Mouse (Mus musculus) G1E (cell line): Measurements from ENCODE around the gene Sox15. TPM values are rescaled to one million over a fixed set of nuclear protein-coding genes. Genes with fewer than 3 reads are reported as not detected.

Source experiments
- ATAC-seq: 2 replicates; pipeline ENCODE4 v1.8.0; 2016; ENCODE audit warnings: mild to moderate bottlenecking; ENCODE audit not compliant: insufficient number of reproducible peaks, poor library complexity, low FRiP score, severe bottlenecking; ENCODE audit errors: extremely low read depth
- DNase-seq: peaks from one replicate; pipeline ENCODE4 v3.0.0; 2012; ENCODE audit warnings: low spot score
- H3K27me3 ChIP-seq: 2 replicates; pipeline ENCODE4 v1.6.1; 2012; ENCODE audit warnings: mild to moderate bottlenecking, low read length, inconsistent platforms; ENCODE audit not compliant: insufficient read depth
- H3K36me3 ChIP-seq: replicated peaks from 2 replicates; pipeline ENCODE3; 2012; ENCODE audit warnings: mild to moderate bottlenecking, inconsistent platforms
- H3K4me1 ChIP-seq: 2 replicates; pipeline ENCODE4 v1.6.1; 2012; ENCODE audit warnings: low read depth, low read length, inconsistent platforms, mixed read lengths; ENCODE audit not compliant: insufficient read depth
- H3K4me3 ChIP-seq: 2 replicates; pipeline ENCODE4 v1.5.1; 2012; ENCODE audit warnings: low read depth, mild to moderate bottlenecking, inconsistent platforms, low read length, moderate library complexity, mixed read lengths
- H3K9me3 ChIP-seq: replicated peaks from 2 replicates; pipeline ENCODE4 v1.6.1; 2012; ENCODE audit warnings: inconsistent platforms
- CTCF ChIP-seq: IDR thresholded peaks from 2 replicates; pipeline ENCODE4 v1.5.1; 2012; ENCODE audit warnings: low read depth, low read length, inconsistent platforms, mixed read lengths
- GATA1 ChIP-seq: IDR thresholded peaks from 2 replicates; pipeline ENCODE4 v1.6.1; 2012; ENCODE audit warnings: borderline replicate concordance, low read length, inconsistent platforms, mixed read lengths
- GATA2 ChIP-seq: IDR thresholded peaks from 2 replicates; pipeline ENCODE4 v1.6.1; 2012; ENCODE audit warnings: low read depth, low read length, inconsistent platforms, borderline replicate concordance
- POLR2AphosphoS5 ChIP-seq: IDR thresholded peaks from 2 replicates; pipeline ENCODE4 v1.6.1; 2012; ENCODE audit warnings: low read depth, low read length, inconsistent platforms; ENCODE audit not compliant: insufficient replicate concordance
- TAL1 ChIP-seq: conservative IDR thresholded peaks from 2 replicates; pipeline ENCODE4 v1.6.1; 2012; ENCODE audit warnings: low read depth, low read length, inconsistent platforms, mixed read lengths
- polyA plus RNA-seq: library from polyadenylated mRNA; stranded (reverse); fragments of >175 nt; gene quantifications from 2 replicates; pipeline ENCODE4 v1.2.3, GENCODE M21; 2012
- total RNA-seq, 2 experiments: library from RNA; stranded (forward) in 1 of 2; stranded (reverse) in 1 of 2; fragments of 200-1000 nt in 1 of 2; fragments of >200 nt in 1 of 2; fragmentation: Nextera tagmentation in 1 of 2; gene quantifications; 2 replicates each; pipeline ENCODE4 v1.2.3; 2014 to 2017

Sox15 gene
- total and polyA plus RNA-seq, 3 experiments: 0.36 TPM; not detected in 2

DNA sequence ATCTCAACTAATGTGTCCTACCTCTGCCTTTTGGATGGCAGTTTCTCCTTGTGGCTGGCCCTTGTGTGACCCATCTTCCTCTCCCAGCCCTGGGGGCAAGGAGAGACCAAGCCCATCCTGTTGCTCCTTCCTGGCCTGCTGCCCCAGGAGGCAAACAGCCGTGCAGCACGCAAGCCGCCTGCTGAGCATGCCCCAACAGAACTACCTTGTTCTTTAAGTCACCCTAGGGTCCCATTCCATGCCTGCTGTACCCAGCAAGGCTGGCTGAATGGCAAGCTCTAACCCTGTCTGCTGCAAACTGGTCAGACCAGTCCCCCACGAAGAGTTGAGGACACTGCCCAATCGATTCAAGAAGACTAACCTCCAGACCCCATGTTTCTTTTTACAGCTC, 946 bp downstream of the Sox15 start:
- Histone ChIP-seq H3K4me1 (peaks cover 61% of the 10 kb centered on the region), H3K9me3 (no peaks in the 10 kb centered on the region), H3K27me3 (no peaks in the 10 kb centered on the region), H3K4me3 (no peak overlapping the region), H3K36me3 (peaks cover 91% of the 10 kb centered on the region)
- no peak for TF ChIP-seq POLR2AphosphoS5
- DNase-seq: no peak
- ATAC-seq: no peak

DNA sequence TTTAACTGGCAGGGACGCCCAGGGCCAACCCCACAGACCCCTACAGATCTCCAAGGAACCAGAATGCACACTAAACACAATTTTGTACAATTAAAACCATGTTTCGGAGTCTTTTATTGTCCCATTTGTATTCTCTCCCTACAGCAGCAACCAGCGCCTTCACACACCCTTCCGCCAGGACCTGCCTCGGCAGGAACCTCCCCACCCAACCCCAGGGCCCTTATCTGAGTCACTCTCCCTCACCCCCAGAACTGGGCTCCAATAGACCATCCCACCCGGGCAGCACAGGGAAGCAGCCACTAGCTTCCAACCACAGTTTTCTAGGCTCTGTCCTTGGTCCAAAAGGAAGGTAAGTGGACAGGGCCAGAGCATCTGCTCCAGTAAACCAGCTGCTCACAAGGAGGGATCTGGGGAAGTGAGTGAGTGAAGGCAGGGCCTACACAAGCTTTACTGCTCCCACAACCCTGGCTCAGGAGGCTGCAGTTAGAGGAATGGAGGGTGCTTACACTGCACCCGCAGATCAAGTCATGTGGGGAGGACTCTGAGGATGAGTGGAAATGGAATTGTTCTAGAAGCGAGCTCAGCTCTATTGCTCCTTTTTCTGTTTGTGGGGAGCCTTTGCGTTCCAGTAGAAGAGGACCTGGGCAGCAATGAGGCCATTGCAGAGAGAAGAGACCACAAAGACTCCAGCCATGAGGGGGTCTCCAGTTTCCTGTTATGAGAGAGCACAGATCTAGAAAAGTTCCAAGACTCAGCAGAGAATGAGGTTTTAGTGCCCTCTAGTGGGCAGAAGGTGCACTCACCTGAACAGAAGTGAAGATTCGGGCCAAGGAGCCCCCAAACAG, 1.7 kb downstream of the Sox15 start:
- ATAC-seq: 0 out of 2 replicates have a peak, but pooled peaks have one; percentile 25
- no peak for TF ChIP-seq GATA2
- peak; percentile 51 for TF ChIP-seq CTCF
- Histone ChIP-seq H3K27me3 (no peaks in the 10 kb centered on the region), H3K9me3 (no peaks in the 10 kb centered on the region), H3K4me1 (peaks cover 68% of the 10 kb centered on the region), H3K4me3 (no peak overlapping the region), H3K36me3 (peaks cover 83% of the 10 kb centered on the region)
- DNase-seq: peak; percentile 48

DNA sequence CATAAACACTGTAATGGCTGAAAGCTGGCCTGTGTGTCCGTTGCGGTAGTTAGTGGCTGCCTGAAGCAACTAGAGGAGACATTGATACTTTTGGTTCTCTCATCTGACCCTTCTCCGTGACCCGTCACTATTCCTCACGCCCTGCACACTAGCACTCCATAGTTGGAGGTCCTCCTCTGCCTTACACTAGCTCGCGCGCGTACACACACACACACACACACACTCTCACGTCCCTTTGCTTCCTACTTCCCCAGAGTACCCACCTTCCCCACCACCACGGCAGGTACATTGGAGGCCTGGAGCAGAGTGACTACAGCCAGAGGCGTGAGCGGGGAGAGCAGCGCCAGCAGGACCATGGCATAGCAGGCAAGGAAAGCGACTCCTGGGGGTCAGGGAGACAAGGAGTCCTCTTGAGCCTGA, 2.4 kb downstream of the Sox15 start:
- Histone ChIP-seq H3K36me3 (peaks cover 77% of the 10 kb centered on the region), H3K9me3 (no peaks in the 10 kb centered on the region), H3K4me3 (peak overlapping the region; percentile 22; the same call in 1 of the 2 replicates), H3K27me3 (no peaks in the 10 kb centered on the region), H3K4me1 (peaks cover 64% of the 10 kb centered on the region)
- ATAC-seq (no peak), DNase-seq (no peak)
- TF ChIP-seq GATA2 (no peak), CTCF (no peak), GATA1 (no peak), TAL1 (no peak), POLR2AphosphoS5 (no peak)

DNA sequence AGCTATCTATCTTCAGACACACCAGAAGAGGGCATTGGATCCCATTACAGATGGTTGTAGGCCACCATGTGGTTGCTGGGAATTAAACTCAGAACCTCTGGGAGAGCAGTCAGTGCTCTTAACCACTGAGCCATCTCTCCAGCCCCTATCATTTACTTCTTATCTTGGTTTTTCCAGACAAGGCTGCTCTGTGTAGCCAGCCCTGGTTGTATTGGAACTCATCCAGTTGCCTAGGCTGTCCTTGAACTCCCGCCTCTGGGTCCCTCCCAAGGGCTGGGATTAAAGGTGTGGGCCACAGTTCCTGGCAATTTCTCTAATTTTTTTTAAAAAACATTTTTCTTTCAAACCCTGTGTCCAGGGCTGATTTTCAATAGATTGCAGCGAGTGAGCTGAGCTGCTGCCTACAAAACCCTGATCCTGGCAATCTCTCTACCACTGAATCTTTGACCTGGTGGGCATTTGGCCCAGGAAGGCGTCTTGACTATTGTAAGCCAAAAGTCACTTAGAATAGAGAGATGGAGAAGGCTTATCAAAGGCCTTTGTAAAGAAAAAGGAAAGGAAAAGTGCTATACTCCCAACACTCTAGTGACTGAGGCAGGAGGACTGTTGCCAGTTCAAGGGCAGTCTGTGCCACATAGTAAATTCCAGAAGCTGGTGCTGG, 6.2 kb downstream of the Sox15 start:
- H3K4me1 ChIP-seq: peaks cover 68% of the 10 kb centered on the region
- peaks cover 73% of the 10 kb centered on the region for H3K36me3 ChIP-seq
- H3K9me3 ChIP-seq: no peaks in the 10 kb centered on the region
- peak overlapping the region; percentile 73 for H3K4me3 ChIP-seq
- ATAC-seq: no peak
- no peaks in the 10 kb centered on the region for H3K27me3 ChIP-seq
- TF ChIP-seq TAL1: no peak
- no peak for TF ChIP-seq GATA1
- TF ChIP-seq CTCF: no peak
- no peak for TF ChIP-seq GATA2
- no peak for TF ChIP-seq POLR2AphosphoS5
- DNase-seq: no peak

DNA sequence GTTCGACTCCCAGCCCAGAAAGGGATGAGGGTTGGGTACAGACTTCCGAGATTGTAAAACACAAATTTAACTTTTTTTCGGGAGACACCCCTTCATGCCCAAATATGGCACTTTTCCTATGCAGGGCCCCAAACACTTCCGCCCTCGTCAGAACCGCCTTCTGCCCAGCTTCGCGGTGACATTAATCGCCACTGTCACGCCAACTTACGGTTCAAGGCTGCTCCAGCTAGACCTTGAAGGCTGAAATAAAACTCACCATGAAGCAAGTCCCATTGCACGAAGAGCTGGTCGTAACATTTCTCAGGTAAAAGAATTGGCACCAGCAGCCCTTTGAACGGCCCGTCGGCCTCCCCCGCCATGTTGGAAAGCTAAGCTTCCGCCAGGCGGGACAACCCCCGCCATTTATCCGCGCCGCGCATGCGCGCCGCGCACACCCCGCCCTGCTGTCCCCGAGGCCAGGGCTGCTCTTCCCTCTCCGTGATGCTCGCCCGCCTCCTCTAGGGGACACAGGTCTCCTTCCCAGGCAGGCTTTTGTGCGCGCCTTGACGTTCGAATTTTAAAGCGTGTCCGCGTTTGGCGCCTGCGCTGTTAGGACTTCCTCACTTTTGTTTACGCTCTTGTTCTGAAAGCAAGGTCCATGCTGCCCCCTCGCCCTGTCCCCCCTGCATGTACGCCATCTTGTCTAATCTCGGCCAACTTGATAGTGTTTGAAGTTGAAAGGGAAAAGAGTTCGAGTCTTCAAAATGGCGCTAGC, 7.3 kb downstream of the Sox15 start, which contains the start of gene Mpdu1:
Mpdu1 (minus strand) TSS at position 430 of the 754 bp plus-strand sequence.
- H3K36me3 ChIP-seq: peaks cover 68% of the 10 kb centered on the region
- ATAC-seq (peak; percentile 78), DNase-seq (peak; percentile 90)
- TF ChIP-seq CTCF: no peak
- TF ChIP-seq TAL1: no peak
- no peak for TF ChIP-seq GATA1
- peaks cover 61% of the 10 kb centered on the region for H3K4me1 ChIP-seq
- peak within 1 kb of the TSS; percentile 73 for H3K4me3 ChIP-seq
- no peaks in the 10 kb centered on the region for H3K9me3 ChIP-seq
- no peaks in the 10 kb centered on the region for H3K27me3 ChIP-seq

DNA sequence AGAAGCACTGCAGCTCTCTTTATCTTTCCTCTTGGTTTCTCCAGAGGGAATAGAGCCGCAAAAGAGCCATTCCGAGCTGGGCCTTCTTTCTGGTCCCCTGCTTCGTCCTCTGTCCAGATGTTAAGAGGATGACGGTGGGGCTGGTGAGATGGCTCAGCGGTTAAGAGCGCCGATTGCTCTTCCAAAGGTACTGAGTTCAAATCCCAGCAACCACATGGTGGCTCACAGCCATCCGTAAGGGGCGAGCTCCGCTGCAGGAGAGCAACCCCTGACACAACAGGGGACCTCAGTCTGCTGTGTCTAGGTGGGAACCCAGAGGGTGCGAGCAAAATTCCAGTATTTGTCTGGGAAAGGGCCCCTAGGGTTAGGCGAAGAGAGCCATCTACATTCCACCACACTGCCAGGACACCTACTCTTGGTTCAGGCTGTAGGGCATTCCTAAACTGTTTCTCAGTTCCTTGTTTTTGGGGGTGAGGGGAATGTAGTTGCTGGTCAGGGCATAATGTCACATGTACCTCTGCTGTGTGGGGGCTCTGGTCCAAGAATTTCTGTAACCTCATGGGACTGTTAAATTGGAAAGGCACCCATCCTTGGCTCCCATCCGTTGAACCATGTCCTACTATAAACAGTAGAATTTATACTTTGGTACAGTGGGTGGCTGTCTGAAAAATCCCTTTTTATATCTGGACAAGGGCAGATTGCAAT, 8.0 kb downstream of the Sox15 start:
- no peak for DNase-seq
- peaks cover 63% of the 10 kb centered on the region for H3K4me1 ChIP-seq
- H3K4me3 ChIP-seq: peak overlapping the region; percentile 73
- no peaks in the 10 kb centered on the region for H3K9me3 ChIP-seq
- peaks cover 68% of the 10 kb centered on the region for H3K36me3 ChIP-seq
- no peaks in the 10 kb centered on the region for H3K27me3 ChIP-seq
- ATAC-seq: no peak
- no peak for TF ChIP-seq GATA1
- no peak for TF ChIP-seq GATA2
- TF ChIP-seq POLR2AphosphoS5: no peak; the same call in 1 of the 2 replicates
- no peak for TF ChIP-seq CTCF
- TF ChIP-seq TAL1: no peak
